In the genomic region with DNA sequence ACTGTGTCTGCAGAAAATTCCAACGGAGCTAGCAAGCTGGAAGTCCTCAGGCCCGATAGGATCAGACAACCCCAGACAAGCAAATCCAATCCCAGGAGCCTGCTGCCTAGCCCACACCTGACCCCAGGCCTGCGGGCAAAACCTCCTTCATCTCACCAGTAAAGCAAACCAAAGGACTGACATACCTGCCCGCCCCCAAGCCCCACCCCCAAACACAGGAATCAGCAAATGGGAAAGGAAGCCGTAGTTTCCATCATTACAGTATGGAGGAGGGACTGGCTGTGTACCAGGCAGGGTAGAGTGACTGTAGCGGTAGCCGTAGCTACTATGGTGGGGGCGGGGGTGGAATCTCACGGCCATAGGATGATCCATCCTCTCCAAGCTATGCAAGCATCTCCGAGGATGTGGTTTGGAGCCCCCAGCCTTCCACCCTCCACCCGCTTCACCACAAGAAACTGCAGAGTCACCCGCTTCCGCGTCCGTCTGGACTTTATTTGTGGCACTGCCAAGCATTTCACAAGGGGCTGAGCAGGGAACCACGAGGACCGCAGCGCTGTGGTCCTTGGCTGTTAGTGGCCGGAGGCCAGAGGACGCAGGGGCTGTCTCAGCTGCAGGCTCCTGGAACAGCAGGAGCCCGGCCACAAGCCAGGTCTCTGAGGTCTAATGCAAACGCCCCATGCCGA, we compare ENCODE assay signal across 8 mouse cellular contexts. TPM values are rescaled to one million over a fixed set of nuclear protein-coding genes. Genes with fewer than 3 reads are reported as not detected.
A peak's percentile ranks its signal among the peaks of the same experiment; 100 is the strongest.
DNase-seq lines count a peak whose midpoint lies in the region.

No protein-coding gene starts in this region.

- DNase-seq in adrenal gland, adult (ENCODE audit: inconsistent age in 2 of 2, low spot score in 1 of 2) = peak; percentile 39 to 65
- no peak for DNase-seq in adrenal gland, adult 18-20 months (ENCODE audit: low spot score in 2 of 2)
- DNase-seq in spleen, postnatal 36 days (ENCODE audit: low spot score in 2 of 2) = peak; percentile 11 to 40
- no peak for DNase-seq in spleen, postnatal 10 days (ENCODE audit: low spot score in 2 of 2)
- peak; percentile 67 for DNase-seq in heart, postnatal 4 days
- peak; percentile 72 to 83 for DNase-seq in lung, postnatal 4 days
- peak; percentile 39 for DNase-seq in thymus, postnatal 25 days
- no peak for DNase-seq in embryo, embryonic 11 days

RNA-seq across cellular contexts. Expression of gene Ncor2, which starts 4.4 kb away (rescaled TPM):
- total RNA-seq in adrenal gland, adult 18-20 months (2021) = 100 to 1,000 TPM; 195 to 242 TPM
- 100 to 1,000 TPM; 104 to 112 TPM for total RNA-seq in heart, postnatal 4 days (2021)

Comparison
In these comparisons a context has a peak if more than half of its experiments do, and no peak if none do; other contexts are left out.
1. DNase-seq: peak in adrenal gland, adult (2 of 2), spleen, postnatal 36 days (2 of 2), heart, postnatal 4 days (single experiment), lung, postnatal 4 days (2 of 2) and thymus, postnatal 25 days (single experiment); none in adrenal gland, adult 18-20 months (0 of 2), spleen, postnatal 10 days (0 of 2) and embryo, embryonic 11 days (single experiment).